Mouse (Mus musculus) ES-CJ7 (cell line): ENCODE results near the gene Timd2.
A peak's percentile ranks its signal among the peaks of the same experiment; 100 is the strongest.
"Not testable (repeated sequence)": the region's sequence is repeated elsewhere in the genome, so short reads cannot be mapped to it uniquely, and the experiment has no call there.

Experiments
- DNase-seq: peaks from one replicate; pipeline ENCODE4 v3.0.0; 2011; ENCODE audit warnings: low read depth, low spot score

Gene Timd2

GRCm38 (mm10) chr11:46665599-46666522 is 41.0 kb downstream of the Timd2 start:
- DNase-seq: peak; percentile 75

GRCm38 (mm10) chr11:46663215-46663614 is 43.6 kb downstream of the Timd2 start:
- no peak for DNase-seq

- no peak for DNase-seq
These were observed 54.4 kb downstream of the Timd2 start for GRCm38 (mm10) chr11:46652476-46652875.

- DNase-seq: not testable (repeated sequence)
These were observed 57.2 kb downstream of the Timd2 start for GRCm38 (mm10) chr11:46649655-46650054.

GRCm38 (mm10) chr11:46644824-46645223 is 62.0 kb downstream of the Timd2 start:
- no peak for DNase-seq

- DNase-seq: peak; percentile 8
These were observed 70.3 kb downstream of the Timd2 start for GRCm38 (mm10) chr11:46636568-46636967.

- DNase-seq: not testable (repeated sequence)
These were observed 71.3 kb downstream of the Timd2 start for GRCm38 (mm10) chr11:46635516-46635915.

- peak; percentile 31 for DNase-seq
These were observed 75.2 kb downstream of the Timd2 start for GRCm38 (mm10) chr11:46631635-46632034.

- DNase-seq: no peak
These were observed 77.6 kb downstream of the Timd2 start, which contains the start of gene Dppa1 for GRCm38 (mm10) chr11:46629211-46629795. Gene Dppa1, minus strand, starts transcription at chr11:46629261.

GRCm38 (mm10) chr11:46620414-46621168 is 86.3 kb downstream of the Timd2 start:
- no peak for DNase-seq

GRCm38 (mm10) chr11:46619929-46620328 is 86.9 kb downstream of the Timd2 start:
- DNase-seq: no peak
